Mouse (Mus musculus) lung, postnatal 36 days (tissue): ENCODE data around the gene Adora2b.
"Not testable (repeated sequence)": the region's sequence is repeated elsewhere in the genome, so short reads cannot be mapped to it uniquely, and the experiment has no call there.

ENCODE experiments used
- DNase-seq: peaks from one replicate; pipeline ENCODE4 v3.0.0; 2022; ENCODE audit warnings: mixed read lengths

Gene Adora2b

GRCm38 (mm10) chr11:62265642-62266041, 16.9 kb downstream of the Adora2b start:
- DNase-seq: no peak

- no peak for DNase-seq
These were observed 17.9 kb downstream of the Adora2b start for GRCm38 (mm10) chr11:62266466-62267214.

- no peak for DNase-seq
These were observed 19.6 kb downstream of the Adora2b start for GRCm38 (mm10) chr11:62268381-62268780.

GRCm38 (mm10) chr11:62269097-62269496, 20.3 kb downstream of the Adora2b start:
- no peak for DNase-seq

- DNase-seq: no peak
These were observed 22.1 kb downstream of the Adora2b start for GRCm38 (mm10) chr11:62270851-62271250.

- DNase-seq: no peak
These were observed 28.3 kb downstream of the Adora2b start for GRCm38 (mm10) chr11:62277086-62277485.

GRCm38 (mm10) chr11:62278027-62278426, 29.2 kb downstream of the Adora2b start:
- DNase-seq: peak; percentile 89

- peak; percentile 91 for DNase-seq
These were observed 32.2 kb downstream of the Adora2b start, which contains the start of the genes Zswim7 and Ttc19 for GRCm38 (mm10) chr11:62280675-62281600. Gene Zswim7, minus strand, starts transcription at chr11:62281375. Gene Ttc19, plus strand, starts transcription at chr11:62281473.

GRCm38 (mm10) chr11:62281601-62281997, 32.8 kb downstream of the Adora2b start:
- peak; percentile 66 for DNase-seq

GRCm38 (mm10) chr11:62284020-62284419, 35.2 kb downstream of the Adora2b start:
- not testable (repeated sequence) for DNase-seq

GRCm38 (mm10) chr11:62285020-62285419, 36.2 kb downstream of the Adora2b start:
- no peak for DNase-seq

- no peak for DNase-seq
These were observed 38.9 kb downstream of the Adora2b start for GRCm38 (mm10) chr11:62287700-62288099.

GRCm38 (mm10) chr11:62294121-62294520, 45.3 kb downstream of the Adora2b start:
- DNase-seq: no peak

GRCm38 (mm10) chr11:62298883-62299282, 50.1 kb downstream of the Adora2b start:
- no peak for DNase-seq

- no peak for DNase-seq
These were observed 57.1 kb downstream of the Adora2b start for GRCm38 (mm10) chr11:62305866-62306265.

- no peak for DNase-seq
These were observed 60.5 kb downstream of the Adora2b start for GRCm38 (mm10) chr11:62309296-62309695.

- no peak for DNase-seq
These were observed 66.2 kb downstream of the Adora2b start for GRCm38 (mm10) chr11:62314984-62315383.
